Mouse (Mus musculus): Measurements from ENCODE around the gene Cdh5.
A peak's percentile ranks its signal among the peaks of the same experiment; 100 is the strongest.

Cdh5 gene

GRCm38 (mm10) chr8:104142415-104142814, 41.0 kb downstream of the Cdh5 start:
- peak; percentile 90 for DNase-seq

- DNase-seq: peak; percentile 78
Measured at GRCm38 (mm10) chr8:104143379-104143778, 42.0 kb downstream of the Cdh5 start.

DNA sequence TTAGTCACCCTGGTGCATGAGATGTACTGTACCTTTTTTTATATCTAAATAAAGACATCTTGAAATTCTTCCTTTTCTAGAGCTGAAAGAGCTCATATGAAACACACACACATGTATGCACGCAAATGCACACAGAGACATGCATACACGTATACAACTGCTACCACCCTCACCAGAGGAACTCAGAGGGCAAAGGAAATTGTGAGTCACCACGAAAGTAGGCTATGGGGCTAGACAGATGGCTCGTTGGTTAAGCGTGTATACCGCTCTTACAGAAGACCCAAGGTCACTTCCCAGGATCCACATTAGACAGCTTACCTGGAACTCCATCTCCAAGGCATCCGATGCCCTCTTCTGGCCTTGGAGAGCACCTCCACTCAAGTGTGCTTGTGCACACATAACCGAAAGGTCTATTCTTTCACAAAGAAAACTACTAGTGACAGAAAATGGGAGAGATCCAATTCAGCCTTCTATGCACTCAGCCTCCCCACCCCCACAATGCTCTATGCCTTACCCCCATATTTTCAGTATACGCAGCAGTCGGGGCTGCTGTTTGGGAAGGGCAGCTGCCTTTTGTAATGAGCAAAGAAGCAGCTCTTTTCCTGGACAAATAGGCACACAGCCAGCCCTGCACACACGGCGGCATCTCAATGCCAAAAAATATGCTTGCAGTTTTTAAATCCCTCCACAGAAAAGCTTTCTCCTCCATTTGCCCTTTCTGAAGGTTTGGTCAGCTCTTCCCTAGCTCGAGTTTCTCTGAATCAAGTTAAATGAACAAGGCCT, 43.2 kb downstream of the Cdh5 start:
- DNase-seq: peak; percentile 84

DNA sequence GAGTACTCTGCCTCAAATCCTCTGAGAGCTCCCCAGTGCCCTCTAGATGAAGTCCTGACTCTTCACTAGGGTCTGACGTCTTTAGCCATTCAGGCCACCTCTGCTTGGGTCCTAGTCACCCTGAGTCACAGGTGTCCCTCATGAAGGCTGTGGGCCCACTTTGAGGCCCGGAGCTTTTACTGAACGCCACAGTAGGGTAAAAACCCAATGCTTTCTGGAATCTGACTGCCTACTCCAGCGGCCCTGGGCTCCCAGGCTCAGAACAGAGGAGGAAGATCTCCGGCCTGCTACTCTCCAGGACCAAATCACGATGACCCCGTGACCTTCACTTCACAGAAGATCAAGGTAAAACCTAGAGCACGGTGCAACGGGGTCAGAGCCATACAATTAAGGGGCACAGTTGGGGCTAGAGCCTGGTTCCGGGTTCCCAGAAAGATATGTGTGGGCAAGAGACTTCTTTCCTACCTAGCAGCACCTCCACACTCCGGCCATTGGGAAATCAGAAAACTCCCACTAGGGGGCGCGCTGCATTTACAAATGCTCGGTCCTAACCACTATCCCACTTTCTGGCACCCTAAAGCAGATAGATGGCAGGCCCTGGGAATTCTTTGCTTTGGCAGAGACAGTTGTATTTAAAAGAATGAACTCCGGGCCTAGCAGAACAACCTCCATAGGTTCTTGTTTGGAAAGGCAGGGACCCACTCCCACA, 44.7 kb downstream of the Cdh5 start:
- peak; percentile 96 for DNase-seq

GRCm38 (mm10) chr8:104146717-104147494, 45.5 kb downstream of the Cdh5 start:
- DNase-seq: no peak

DNA sequence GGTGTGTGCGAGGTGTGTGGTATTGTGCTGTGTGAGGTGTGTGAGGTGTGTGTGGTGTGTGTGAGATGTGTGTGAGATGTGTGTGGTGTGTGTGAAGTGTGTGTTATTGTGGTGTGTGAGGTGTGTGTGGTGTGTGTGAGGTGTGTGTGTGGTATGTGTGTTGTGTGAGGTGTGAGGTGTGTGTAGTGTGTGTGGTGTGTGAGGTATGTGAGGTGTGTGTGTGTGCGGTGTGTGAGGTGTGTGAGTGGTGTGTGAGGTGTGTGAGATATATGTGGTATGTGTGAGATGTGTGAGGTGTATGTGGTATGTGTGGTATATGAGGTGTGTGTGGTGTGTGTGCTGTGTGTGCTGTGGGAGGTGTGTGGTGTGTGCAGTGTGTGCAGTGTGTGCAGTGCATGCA, 46.5 kb downstream of the Cdh5 start:
- no peak for DNase-seq

DNA sequence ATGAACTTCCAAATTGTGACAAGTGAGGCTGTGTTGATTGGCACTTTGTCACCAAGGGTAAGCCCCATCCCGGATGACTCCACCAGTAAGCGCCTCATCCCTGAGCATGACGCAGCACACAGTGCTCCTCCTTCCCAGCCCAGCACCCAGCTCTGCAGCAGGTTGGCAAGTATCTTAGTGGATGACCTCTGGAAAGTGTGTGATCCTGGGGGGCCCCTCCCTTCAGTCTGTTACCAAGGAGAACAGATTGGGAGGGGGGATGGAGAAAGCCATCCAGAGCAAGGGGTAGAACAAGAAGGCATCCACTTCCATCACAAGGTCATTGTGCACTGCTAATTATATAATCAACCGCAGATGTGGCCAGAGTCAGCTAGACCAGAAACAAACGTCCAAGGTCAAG, 59.3 kb downstream of the Cdh5 start:
- peak; percentile 53 for DNase-seq

GRCm38 (mm10) chr8:104169461-104169860, 68.0 kb downstream of the Cdh5 start:
- DNase-seq: peak; percentile 91

- DNase-seq: peak; percentile 96
Measured at GRCm38 (mm10) chr8:104170118-104171049, 69.0 kb downstream of the Cdh5 start, which contains the start of gene Bean1. TSS of gene Bean1 (plus strand) at chr8:104170442.

DNA sequence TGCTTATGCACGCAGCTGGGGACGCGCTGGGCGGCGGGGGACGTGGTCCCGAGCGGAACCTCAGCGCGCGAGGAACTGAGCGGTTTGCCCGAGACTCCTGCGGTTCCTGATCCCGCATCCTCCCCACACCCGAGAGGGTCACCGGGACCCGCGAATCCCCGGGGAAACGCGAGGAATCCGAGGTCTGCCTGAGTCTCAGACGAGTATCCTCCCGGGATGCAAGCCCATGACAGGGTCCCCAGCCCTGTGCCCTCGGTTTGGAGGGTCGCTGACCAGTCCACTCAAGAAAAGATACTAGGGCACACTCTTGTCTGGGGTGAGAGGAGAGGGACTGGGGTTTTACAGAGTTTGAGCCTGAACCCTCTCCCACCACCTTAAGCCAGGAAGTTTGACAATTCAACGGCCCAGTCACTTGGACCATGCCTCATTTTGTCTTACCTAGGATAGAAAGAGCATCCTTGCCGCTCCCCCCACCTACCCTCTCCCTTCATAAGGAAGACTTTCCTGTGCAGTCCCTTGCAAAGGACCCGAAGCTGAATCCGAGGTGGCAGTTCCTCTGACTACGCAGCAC, 69.7 kb downstream of the Cdh5 start:
- no peak for DNase-seq

GRCm38 (mm10) chr8:104172420-104172819, 71.0 kb downstream of the Cdh5 start:
- peak; percentile 81 for DNase-seq

- DNase-seq: peak; percentile 95
Measured at GRCm38 (mm10) chr8:104175848-104176527, 74.6 kb downstream of the Cdh5 start.

- no peak for DNase-seq
Measured at GRCm38 (mm10) chr8:104177054-104177453, 75.6 kb downstream of the Cdh5 start.

GRCm38 (mm10) chr8:104184905-104185304, 83.5 kb downstream of the Cdh5 start:
- DNase-seq: no peak

DNA sequence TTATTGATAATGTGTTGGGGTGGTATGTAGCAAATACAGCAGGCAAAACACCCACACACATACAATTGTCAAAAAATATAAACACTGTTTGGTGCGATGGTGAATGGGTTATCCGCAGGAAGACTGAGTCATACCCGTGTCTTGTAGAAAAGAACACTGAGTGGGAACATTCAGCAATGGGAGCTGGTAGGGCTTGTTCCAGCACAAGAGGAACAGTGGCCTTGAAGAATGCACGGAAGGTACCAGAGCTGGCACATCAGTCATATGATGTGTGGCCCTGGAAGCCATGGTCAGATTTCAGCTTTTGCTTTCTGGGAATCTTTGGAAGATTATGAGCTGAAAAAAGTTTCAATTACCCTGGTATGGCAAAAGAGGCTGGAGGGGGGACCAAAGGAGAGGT, 85.4 kb downstream of the Cdh5 start:
- peak; percentile 13 for DNase-seq

DNA sequence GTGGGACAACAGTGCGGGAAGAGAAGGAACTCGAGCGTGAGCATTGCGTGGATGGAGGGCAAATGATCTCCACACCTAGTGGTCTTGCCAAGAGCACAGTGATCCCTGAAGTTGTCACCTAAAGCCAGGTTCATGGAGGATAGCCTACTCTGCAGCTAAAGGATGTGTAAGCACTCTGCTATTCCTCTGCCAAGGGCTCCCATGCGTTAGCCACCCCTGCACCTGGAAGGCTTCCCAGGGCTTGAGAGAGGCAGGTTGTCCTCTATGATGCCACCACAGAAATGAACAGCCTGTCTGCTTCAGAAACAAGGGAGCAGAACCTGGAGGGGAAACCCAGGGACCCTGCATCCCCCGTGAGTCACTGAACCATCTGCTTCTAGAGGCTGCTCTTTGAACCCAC, 86.2 kb downstream of the Cdh5 start:
- DNase-seq: peak; percentile 24

DNA sequence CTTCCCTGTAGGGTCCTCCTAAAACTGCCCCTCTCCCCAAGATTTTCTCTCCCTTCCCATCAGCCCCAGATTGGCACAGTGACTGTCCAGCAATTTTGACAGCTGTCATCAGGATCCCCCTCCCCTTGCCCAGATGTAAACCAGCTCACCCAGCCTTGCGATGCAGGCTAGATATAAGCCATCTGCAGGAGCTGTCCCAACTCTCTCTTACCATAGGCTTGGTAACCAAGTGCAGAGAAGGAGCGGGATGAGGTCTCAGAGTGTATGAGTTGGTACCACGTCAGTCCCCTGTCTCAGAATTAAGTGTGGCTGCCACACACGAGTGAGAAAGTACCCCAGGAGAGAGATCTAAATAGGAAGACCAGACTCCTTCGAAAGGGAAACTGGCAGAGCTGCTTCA, 87.0 kb downstream of the Cdh5 start:
- peak; percentile 80 for DNase-seq

GRCm38 (mm10) chr8:104190777-104191468, 89.5 kb downstream of the Cdh5 start:
- DNase-seq: peak; percentile 36

DNA sequence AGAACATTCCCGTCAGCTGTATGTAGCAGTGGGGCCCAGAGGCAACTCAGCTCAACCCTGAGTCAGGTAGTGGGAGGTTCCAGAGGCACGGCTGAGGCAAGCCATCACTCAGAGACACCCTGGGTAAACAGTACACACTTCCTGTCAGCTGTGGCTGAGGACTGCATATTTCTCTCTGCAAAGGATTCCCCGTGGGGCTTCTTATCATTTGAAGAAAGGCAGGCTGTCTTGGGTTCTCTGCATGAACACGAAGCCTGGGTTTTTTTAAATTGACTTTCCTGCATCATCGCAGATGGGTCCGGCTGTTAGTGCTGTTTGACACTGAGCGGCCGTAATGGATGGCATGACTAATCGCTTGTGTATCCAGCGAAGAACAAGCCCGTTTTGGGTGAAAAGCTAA, 90.1 kb downstream of the Cdh5 start:
- peak; percentile 98 for DNase-seq
